Mouse (Mus musculus) ovary, adult 18-20 months (tissue): Measurements from ENCODE around the gene Cenpc1.

ENCODE experiments used
- DNase-seq: peaks from one replicate; pipeline ENCODE4 v3.0.0; 2022; ENCODE audit warnings: low spot score, mixed read lengths

Gene Cenpc1

GRCm38 (mm10) chr5:86065101-86065875 lies at the start of gene Cenpc1:
TSS of gene Cenpc1 (minus strand) at chr5:86065583.
- DNase-seq, result peak; percentile 96

GRCm38 (mm10) chr5:86113997-86114396 lies 48.6 kb upstream of the Cenpc1 start:
- DNase-seq, result no peak

- no peak for DNase-seq
Measured at GRCm38 (mm10) chr5:86113037-86113436, 47.7 kb upstream of the Cenpc1 start.

GRCm38 (mm10) chr5:86111074-86111473 lies 45.7 kb upstream of the Cenpc1 start:
- no peak for DNase-seq

GRCm38 (mm10) chr5:86106610-86107009 lies 41.2 kb upstream of the Cenpc1 start:
- DNase-seq, result no peak

GRCm38 (mm10) chr5:86102176-86102575 lies 36.8 kb upstream of the Cenpc1 start:
- DNase-seq, result no peak

- DNase-seq, result no peak
Measured at GRCm38 (mm10) chr5:86100621-86101020, 35.2 kb upstream of the Cenpc1 start.

- DNase-seq, result no peak
Measured at GRCm38 (mm10) chr5:86098988-86099387, 33.6 kb upstream of the Cenpc1 start.

GRCm38 (mm10) chr5:86094754-86095153 lies 29.4 kb upstream of the Cenpc1 start:
- DNase-seq, result no peak

- DNase-seq, result no peak
Measured at GRCm38 (mm10) chr5:86086751-86087150, 21.4 kb upstream of the Cenpc1 start.

- no peak for DNase-seq
Measured at GRCm38 (mm10) chr5:86084979-86085378, 19.6 kb upstream of the Cenpc1 start.

GRCm38 (mm10) chr5:86083987-86084386 lies 18.6 kb upstream of the Cenpc1 start:
- DNase-seq, result no peak

GRCm38 (mm10) chr5:86078720-86079334 lies 13.4 kb upstream of the Cenpc1 start:
- DNase-seq, result no peak

GRCm38 (mm10) chr5:86072756-86073386 lies 7.5 kb upstream of the Cenpc1 start:
- no peak for DNase-seq

- DNase-seq, result no peak
Measured at GRCm38 (mm10) chr5:86071538-86071937, 6.2 kb upstream of the Cenpc1 start, which contains the start of gene Stap1. TSS of gene Stap1 (plus strand) at chr5:86071746.

GRCm38 (mm10) chr5:86069121-86069520 lies 3.7 kb upstream of the Cenpc1 start:
- DNase-seq, result no peak

GRCm38 (mm10) chr5:86068451-86068850 lies 3.1 kb upstream of the Cenpc1 start:
- no peak for DNase-seq

GRCm38 (mm10) chr5:86066551-86066929 lies 1.2 kb upstream of the Cenpc1 start:
- DNase-seq, result peak; percentile 69

- DNase-seq, result no peak
Measured at GRCm38 (mm10) chr5:86065876-86066550, 630 bp upstream of the Cenpc1 start.

GRCm38 (mm10) chr5:86063501-86063900 lies 1.9 kb downstream of the Cenpc1 start:
- DNase-seq, result no peak

- no peak for DNase-seq
Measured at GRCm38 (mm10) chr5:86029820-86030219, 35.6 kb downstream of the Cenpc1 start.
